11 mouse cellular contexts compared by ENCODE assay signal in the genomic region with DNA sequence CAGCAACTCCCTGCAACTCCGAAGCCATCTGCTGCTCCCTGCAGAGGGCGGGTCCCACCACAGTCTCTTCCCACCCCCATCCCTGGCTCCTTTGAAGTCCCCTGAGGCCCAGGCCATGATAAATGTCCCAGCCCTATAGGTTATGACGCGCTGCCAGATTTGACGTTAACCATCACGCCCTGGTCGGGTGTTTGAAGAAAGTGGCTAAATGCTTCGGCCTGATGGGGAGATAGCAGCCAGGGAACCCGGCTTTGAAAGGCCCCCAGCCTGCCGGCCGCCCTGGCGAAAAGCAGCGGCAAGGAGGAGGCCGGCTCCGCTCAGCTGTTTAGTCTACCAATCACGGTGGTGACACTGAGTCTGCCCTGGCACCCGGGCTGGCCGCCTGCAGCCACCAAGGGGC.
DNase-seq lines count a peak whose midpoint lies in the region; ATAC-seq and TF ChIP-seq lines count a peak whose summit lies in the region.
"Had no signal": no experiment of that assay in that cellular context is flagged by ENCODE, and none has a peak within 500 bp of the region (broad histone marks: within the 10 kb centered on the region; RNA-seq: fewer than 3 reads in every experiment).

No protein-coding gene starts in this region.

- DNase-seq in heart, postnatal 36 days, result no peak
- DNase-seq in brain, embryonic 14.5 days (ENCODE audit: low read depth), result peak; percentile 12
- DNase-seq in hindbrain, embryonic 11.5 days (ENCODE audit: low spot score), result peak; percentile 40
- peak; percentile 24 for DNase-seq in midbrain, embryonic 14.5 days
- DNase-seq in right cerebral cortex, adult 2 months (ENCODE audit: low spot score in 2 of 2), result no peak
- no peak for DNase-seq in gastrocnemius, adult 2 months
- no peak for DNase-seq in layer of hippocampus, postnatal 25 days (ENCODE audit: extremely low spot score in 1 of 2, low spot score in 1 of 2)
- DNase-seq: cerebellum, postnatal 14 days; thymus, postnatal 4 days had no signal

- H3K36me3 ChIP-seq in heart, embryonic 15.5 days, result no peaks in the 10 kb centered on the region
- H3K36me3 ChIP-seq in hindbrain, embryonic 11.5 days (ENCODE audit: control insufficient read depth, insufficient read depth, low read length), result no peaks in the 10 kb centered on the region
- no peaks in the 10 kb centered on the region for H3K36me3 ChIP-seq in midbrain, embryonic 14.5 days (ENCODE audit: control insufficient read depth, insufficient read depth, low read length)

- H3K9ac ChIP-seq in heart, embryonic 15.5 days, result no peak overlapping the region
- H3K9ac ChIP-seq in hindbrain, embryonic 11.5 days (ENCODE audit: low read depth, low read length), result 0 out of 2 replicates have a peak overlapping the region, but pooled peaks have one; percentile 19
- H3K9ac ChIP-seq in midbrain, embryonic 14.5 days (replicated peaks; ENCODE audit: low read length), result no peak overlapping the region
- H3K9ac ChIP-seq: liver, embryonic 14.5 days had no signal

- no peak overlapping the region for H3K4me3 ChIP-seq in heart, embryonic 15.5 days
- H3K4me3 ChIP-seq in hindbrain, embryonic 11.5 days (ENCODE audit: low read depth, low read length), result no peak overlapping the region
- H3K4me3 ChIP-seq in midbrain, embryonic 14.5 days (replicated peaks; ENCODE audit: low read depth, low read length), result no peak overlapping the region
- H3K4me3 ChIP-seq in gastrocnemius, adult 2 months, result no peak overlapping the region

- no peak; the same call in 1 of the 2 replicates for ATAC-seq in heart, embryonic 15.5 days (replicated peaks; ENCODE audit: insufficient number of reproducible peaks, insufficient read depth, low FRiP score, low read depth)
- no peak for ATAC-seq in hindbrain, embryonic 11.5 days (ENCODE audit: low FRiP score)
- no peak for ATAC-seq in midbrain, embryonic 14.5 days (ENCODE audit: low FRiP score, low TSS enrichment)

- no peak overlapping the region for H3K27ac ChIP-seq in heart, embryonic 15.5 days
- H3K27ac ChIP-seq in hindbrain, embryonic 11.5 days (ENCODE audit: low read depth, low read length), result no peak overlapping the region
- no peak overlapping the region for H3K27ac ChIP-seq in midbrain, embryonic 14.5 days (replicated peaks; ENCODE audit: low read depth, low read length)
- H3K27ac ChIP-seq in gastrocnemius, adult 2 months, result no peak overlapping the region
- H3K27ac ChIP-seq: liver, embryonic 14.5 days had no signal

- intact Hi-C loops in heart, postnatal 36 days (cut with DNase I), result no loop called here
- intact Hi-C loops in gastrocnemius, adult 2 months (cut with DNase I), result no loop called here

- TF ChIP-seq CTCF in brain, embryonic 14.5 days (IDR thresholded peaks at IDR 0.05; ENCODE audit: borderline replicate concordance, extremely low read depth, insufficient read depth, insufficient read length), result no peak
- no peak for TF ChIP-seq CTCF in gastrocnemius, adult 2 months (IDR thresholded peaks at IDR 0.05)

- H3K4me2 ChIP-seq in heart, embryonic 15.5 days, result peak overlapping the region; percentile 45
- peak overlapping the region; percentile 26 for H3K4me2 ChIP-seq in hindbrain, embryonic 11.5 days (replicated peaks; ENCODE audit: low read depth, low read length)
- peak overlapping the region; percentile 14 for H3K4me2 ChIP-seq in midbrain, embryonic 14.5 days (ENCODE audit: low read length)

- H3K9me3 ChIP-seq in heart, embryonic 15.5 days (replicated peaks), result no peaks in the 10 kb centered on the region
- no peaks in the 10 kb centered on the region for H3K9me3 ChIP-seq in hindbrain, embryonic 11.5 days (ENCODE audit: control insufficient read depth, low read length)
- no peaks in the 10 kb centered on the region for H3K9me3 ChIP-seq in midbrain, embryonic 14.5 days (ENCODE audit: control insufficient read depth, low read length)

- peaks cover 14% of the 10 kb centered on the region for H3K4me1 ChIP-seq in heart, embryonic 15.5 days (replicated peaks)
- H3K4me1 ChIP-seq in hindbrain, embryonic 11.5 days (replicated peaks; ENCODE audit: control insufficient read depth, insufficient read depth, low read length), result peaks cover 2% of the 10 kb centered on the region; the same call in 1 of the 2 replicates
- peaks cover 6% of the 10 kb centered on the region; the same call in 1 of the 2 replicates for H3K4me1 ChIP-seq in midbrain, embryonic 14.5 days (ENCODE audit: control insufficient read depth, insufficient read depth, low read length)

- WGBS in heart, embryonic 15.5 days, result 5% methylated on average over 18 of the region's 18 CpGs
- 8% methylated on average over 18 of the region's 18 CpGs for WGBS in hindbrain, embryonic 11.5 days
- 8% methylated on average over 18 of the region's 18 CpGs for WGBS in midbrain, embryonic 14.5 days

- peaks cover 4% of the 10 kb centered on the region; the same call in 1 of the 2 replicates for H3K27me3 ChIP-seq in heart, embryonic 15.5 days
- H3K27me3 ChIP-seq in hindbrain, embryonic 11.5 days (ENCODE audit: control insufficient read depth, insufficient read depth, low read length), result no peaks in the 10 kb centered on the region
- no peaks in the 10 kb centered on the region for H3K27me3 ChIP-seq in midbrain, embryonic 14.5 days (ENCODE audit: control insufficient read depth, insufficient read depth, low read length)

- no peak for TF ChIP-seq POLR2A in brain, embryonic 14.5 days (IDR thresholded peaks at IDR 0.05; ENCODE audit: borderline replicate concordance, extremely low read depth, insufficient read depth, insufficient read length, poor library complexity, severe bottlenecking)

Comparison
In these comparisons a context has a peak if more than half of its experiments do, and no peak if none do; other contexts are left out.
1. DNase-seq: peak in brain, embryonic 14.5 days (single experiment), hindbrain, embryonic 11.5 days (single experiment) and midbrain, embryonic 14.5 days (single experiment); none in heart, postnatal 36 days (0 of 2), right cerebral cortex, adult 2 months (0 of 2), gastrocnemius, adult 2 months (single experiment) and layer of hippocampus, postnatal 25 days (0 of 2).
2. Peak in every context shown above with its lines, with median percentiles within 50 percentile points of each other: H3K4me2 ChIP-seq.